Mouse (Mus musculus) embryo, embryonic 11.5 days (tissue): Measurements from ENCODE around the gene Stag2.

Source experiments
- DNase-seq: peaks from one replicate; pipeline ENCODE4 v3.0.0-alpha.2; 2012; ENCODE audit warnings: low read depth, low spot score

Stag2 gene

DNA sequence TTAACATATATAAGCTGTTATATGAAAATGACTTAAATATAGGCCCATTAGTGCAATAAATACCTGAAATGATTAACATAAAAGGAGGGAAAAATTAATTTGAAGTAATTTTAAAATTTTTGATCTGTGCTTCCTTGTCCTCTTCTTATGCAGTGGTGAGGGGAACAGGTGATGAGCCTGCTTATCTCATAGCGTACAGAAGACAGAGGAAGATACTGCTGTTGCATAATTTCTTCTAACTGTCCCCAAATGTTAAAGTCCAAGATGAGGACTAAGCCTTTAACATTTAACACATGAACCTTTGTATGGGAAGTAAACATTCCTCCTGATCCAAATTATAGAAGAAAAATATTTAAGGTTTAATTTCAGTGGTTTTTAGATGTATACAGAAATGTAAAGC is 66.6 kb downstream of the Stag2 start:
- no peak for DNase-seq

DNA sequence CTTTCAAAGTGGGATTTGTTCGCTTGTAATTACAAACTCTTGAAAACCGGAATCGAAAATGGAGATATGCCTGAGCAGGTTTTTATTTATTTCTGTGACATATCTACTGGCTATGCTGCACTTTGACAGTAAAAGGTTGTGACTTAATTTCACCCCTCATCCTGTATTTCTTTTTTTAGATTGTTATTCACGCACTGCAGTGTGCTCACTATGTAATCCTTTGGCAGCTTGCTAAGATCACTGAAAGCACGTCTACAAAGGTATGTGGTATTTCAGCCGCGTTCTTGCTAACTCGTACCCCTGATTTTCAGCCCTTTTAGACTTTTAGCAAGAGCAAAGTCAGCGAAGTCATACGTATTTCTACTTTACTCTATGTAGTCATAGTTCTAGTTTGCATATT is 101.2 kb downstream of the Stag2 start:
- no peak for DNase-seq

DNA sequence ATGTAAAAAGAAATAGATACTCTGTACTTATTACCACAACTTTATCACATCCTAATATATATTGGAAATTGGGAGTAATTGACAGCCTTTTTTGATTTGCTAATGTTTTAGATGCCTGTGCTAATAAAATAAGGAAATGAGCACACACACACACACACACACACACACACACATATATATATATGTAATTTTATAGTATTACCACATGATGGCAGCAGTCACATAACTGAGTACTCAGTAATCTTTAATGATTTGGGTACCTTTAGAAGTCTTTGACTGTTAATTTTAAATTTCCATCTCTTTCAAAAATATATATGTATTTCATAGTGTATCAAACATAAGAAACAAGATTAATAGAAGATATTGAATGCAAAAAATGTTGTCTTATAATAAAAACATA is 123.6 kb downstream of the Stag2 start:
- no peak for DNase-seq

DNA sequence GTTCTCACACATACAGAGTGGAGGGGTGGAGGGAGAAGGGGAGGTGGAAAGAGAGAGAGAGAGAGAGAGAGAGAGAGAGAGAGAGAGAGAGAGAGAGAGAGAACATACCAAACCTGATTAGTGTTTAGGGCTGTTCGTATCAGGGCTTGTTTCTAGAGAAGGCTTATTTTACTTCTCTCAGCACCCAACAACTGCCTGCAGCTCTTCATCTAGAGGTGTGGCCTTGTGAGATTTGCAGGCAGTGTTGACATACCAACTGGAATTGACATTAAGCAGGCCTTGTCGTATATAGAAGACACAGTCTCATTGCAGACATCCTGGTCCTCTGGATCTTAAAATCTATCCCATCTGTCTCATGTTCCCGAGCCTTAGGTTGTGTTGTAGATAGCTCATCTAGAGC is 141.1 kb downstream of the Stag2 start:
- DNase-seq = no peak

DNA sequence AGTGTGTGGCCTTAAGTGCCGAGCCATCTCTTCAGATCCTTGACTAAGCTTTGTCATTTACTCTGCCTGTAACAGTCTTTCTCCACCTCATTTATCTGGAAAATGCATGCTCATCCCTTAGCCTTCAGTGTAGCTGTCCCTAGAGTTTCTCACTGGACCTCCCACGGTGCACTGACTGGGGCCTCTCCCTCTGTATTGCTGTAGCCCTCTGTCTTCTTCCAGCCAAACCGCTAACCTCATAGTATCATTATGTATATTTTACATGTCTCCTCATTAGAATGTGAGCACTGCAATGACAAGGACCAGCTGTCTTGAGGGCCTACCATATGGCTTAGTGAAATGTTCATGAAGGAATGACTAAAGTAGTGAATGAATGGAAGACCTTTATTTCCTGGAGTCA is 166.1 kb downstream of the Stag2 start:
- DNase-seq = no peak

DNA sequence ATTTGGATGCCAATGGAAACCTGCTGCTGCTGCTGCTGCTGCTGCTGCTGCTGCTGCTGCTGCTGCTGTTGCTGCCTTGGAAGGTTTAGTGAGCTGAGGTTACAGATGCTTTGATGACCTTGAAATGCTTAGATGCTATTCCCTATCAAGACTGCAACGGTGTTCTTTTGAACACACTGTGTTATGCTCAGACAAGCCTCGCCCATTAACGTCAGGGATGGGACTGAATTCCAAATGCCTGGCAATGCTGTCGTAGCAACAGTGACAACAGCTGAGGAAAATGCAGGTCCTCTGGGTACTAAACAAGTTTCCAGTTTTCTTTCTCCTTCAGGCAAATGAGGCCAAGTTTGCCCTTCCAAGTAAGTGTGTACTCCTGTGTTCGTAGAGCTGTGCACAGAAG is 171.3 kb downstream of the Stag2 start:
- no peak for DNase-seq

DNA sequence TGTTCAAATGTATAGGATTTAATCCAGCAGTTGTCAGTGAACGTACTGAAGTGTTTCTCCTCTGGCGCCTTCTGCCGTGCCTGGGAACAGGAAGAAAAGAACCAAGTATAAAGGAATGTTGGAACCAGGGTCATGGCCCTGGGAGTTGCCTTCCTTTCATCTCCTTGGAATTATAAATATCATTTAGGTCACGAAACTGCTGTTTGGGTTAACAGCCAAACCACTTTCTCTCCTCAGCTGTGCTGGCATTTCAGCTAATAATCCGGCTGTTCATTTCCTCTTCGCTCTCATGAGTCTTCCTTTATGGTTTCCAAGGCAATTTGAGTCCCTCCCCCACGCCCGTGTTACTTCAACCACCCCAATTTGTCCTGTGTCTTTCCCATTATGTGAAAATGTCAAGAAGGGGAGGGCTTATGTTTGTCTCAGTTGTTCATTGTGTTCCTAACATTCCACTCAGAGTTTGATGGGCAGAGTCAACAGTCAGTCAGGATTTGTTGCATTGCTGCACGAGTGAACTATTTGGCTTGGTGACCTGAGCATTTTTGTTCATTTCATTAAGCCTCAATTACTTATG is 172.2 kb downstream of the Stag2 start:
- no peak for DNase-seq

DNA sequence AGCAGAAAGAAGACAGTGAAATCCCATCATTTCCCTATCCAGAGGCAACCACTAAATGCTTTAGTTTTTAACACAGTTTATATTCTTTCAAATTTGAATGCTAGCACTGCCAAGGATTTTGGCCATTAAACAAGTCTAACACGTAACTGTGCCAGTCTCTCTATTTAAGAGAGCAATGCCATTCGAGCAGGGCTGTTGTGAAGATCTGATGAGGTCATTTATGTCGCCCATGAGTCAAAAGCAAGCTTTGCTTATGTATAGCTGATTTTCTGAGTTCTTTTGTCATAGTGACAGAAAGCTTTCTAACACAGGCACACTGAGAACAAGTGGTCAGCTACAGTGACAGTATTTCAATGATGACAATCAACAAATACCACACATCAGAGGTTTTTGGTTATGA is 175.7 kb downstream of the Stag2 start:
- DNase-seq = no peak
